Mouse (Mus musculus) brain, embryonic 18.5 days (tissue): ENCODE measurements at regions not wholly inside any gene's neighbourhood (a gene's known extent, or its start where the extent isn't known, plus 50 kb on each side); places are given as distances from the start of the nearest gene placed in this dataset.

Experiments used
- DNase-seq: peaks from one replicate; pipeline ENCODE4 v3.0.0-alpha.2; 2012; ENCODE audit warnings: low read depth, low spot score

DNA sequence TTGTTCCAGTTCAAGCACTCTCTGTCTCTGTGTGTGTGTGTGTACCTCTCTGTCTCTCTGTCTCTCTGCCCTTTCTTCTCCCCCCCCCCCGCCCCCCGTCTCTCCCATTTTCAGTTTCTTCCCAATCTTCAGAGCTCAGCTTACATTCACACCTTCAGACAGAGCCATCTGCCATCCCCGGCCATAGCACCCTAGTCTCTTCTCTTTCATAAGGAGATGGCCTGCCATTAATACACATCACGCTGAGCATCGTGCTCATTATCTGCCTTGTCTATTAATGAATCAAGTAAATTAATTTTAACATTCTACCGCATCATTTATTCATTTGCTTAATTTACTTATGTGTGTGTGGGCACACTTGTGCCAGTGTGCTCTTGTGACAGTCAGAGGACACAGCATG lies 573.2 kb downstream of the Bnc2 start:
- DNase-seq: no peak

DNA sequence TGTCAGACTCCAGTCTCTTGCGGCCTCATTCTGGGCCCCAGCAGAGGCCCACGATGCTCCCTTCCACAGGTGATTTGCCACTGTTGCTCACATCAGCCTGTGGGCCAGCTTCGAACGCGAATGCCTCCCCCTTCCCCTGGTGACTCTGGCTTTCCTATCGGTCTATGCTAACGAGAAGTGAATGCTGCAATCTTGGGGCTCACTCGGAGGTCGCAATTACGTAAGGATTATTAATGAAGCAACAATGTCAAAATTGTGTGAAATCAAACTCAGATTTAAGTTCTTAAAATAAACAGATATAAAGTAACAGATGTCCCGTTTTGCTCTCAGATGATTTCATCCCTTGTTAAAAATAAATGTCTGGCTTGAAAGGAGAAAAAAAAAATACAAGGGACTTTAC lies 572.3 kb downstream of the Bnc2 start:
- no peak for DNase-seq

DNA sequence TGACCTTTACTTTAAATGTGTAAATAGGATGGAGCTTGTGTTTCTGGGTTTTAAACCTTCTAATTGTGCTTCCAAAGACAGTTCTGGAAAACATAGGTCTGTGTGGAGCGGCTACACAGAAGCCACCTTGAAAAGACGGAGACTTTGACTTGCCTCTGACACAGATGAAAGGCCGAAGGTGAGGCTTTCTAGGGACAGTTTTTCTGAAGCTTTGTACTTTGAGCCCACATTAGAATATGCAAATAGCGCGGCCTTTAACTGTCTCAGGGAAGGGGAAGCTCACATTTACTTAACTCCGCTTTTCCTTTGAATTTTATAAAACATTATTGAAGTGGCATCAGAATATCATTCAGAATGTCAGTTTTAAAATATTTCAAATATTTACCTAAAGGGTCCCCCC lies 566.5 kb downstream of the Bnc2 start:
- DNase-seq: no peak

DNA sequence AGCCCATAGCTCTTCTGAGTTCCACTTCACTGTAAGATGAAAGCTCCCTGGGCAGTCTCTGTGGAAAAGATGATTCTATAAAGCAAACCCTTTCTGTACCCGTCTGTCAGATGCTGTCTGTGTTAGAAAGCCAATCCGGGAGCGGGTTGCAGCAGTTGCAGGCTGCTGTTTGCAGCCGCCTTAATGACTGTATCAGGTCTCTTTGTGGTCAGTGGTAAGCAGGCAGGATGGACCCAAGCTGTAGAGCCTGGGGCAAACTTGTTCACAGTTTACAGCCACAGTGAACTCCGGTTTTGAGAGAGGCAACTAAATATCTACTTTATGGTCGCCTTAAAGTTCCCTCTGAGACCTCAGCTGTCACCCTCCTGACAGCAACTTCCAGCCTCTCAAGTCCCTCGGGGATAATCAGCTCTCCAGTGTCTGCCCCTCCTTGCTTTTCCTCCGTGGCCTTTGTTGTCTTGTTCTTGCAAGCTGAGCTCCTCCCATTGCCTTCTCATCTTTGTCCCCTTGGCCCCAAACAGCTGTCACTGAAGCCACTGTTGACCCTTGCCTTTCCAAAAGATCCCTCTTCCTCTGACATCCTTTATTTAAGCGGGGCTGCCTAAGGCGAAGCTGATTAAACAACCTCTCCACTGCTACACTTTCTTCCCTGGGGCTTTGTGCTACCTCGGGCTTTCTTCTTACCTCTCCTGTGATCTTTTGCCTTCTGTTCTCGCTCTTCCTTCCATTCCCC lies 565.1 kb downstream of the Bnc2 start:
- DNase-seq: no peak

DNA sequence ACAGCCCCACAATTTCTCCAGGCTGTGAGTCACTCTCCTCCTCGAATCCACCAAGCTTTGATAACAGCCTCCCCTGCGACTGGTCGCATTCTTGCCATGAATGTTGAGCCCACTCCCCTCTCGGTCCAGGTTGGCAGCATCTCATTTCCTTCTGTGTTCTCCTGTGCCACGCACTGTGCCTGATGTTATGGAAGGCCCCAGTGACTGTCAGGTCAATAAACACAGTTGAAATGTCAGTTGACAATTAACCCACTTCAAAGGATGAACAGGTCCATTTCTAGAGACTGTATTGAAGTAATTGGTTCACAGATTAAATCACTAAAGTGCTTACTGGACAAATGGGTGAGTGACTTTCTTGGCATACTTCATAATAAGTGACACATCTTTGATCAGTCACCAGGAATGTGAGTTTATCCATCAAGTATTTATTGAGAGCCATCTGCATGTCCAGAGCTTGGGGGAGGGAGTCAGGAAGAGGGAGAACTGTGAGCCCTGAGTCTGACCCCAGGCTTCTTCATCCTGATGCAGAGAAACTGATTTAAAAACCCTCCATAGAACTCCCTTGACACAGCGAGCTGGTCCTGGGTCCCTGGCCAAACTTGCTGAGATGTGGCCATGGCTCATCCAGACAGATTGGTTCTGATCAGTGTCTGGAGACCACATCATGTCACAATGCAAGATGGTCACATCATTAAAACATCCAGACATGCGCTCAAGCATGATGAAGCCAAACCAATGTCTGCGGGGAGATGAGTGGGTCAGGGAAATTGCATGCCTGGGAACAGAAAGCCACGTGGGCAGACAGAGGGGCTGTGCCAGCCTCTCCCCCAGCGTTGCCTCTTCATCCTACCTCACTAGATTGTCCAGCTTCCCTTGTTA lies 560.7 kb downstream of the Bnc2 start:
- no peak for DNase-seq

DNA sequence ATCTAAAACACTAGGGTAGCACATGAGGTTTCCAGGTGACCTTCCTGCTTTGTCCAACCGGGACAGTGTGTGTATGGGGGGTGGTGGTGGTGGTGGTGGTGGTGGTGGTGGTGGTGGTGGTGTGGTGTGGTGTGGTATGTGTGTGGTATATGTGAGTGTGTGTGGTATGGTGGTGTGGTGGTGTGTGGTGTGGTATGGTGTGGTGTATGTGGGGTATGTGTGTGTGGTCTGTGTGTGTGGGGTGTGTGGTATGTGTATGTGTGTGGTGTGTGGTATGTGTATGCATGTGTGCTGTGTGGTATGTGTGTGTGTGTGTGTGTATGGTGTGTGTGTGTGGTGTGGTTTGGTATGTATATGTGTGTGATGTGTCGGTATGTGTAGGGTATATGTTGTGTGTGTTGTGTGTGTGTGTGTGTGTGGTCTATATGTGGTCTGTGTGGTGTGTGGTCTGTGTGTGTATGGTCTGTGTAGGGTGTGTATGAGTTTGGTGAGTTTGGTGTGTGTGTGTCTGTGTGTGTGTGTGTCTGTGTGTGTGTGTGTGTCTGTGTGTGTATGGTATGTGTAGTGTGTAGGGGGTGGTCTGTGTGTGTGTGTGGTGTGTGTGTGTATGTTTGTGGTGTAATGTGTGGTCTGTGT lies 556.7 kb downstream of the Bnc2 start:
- no peak for DNase-seq

DNA sequence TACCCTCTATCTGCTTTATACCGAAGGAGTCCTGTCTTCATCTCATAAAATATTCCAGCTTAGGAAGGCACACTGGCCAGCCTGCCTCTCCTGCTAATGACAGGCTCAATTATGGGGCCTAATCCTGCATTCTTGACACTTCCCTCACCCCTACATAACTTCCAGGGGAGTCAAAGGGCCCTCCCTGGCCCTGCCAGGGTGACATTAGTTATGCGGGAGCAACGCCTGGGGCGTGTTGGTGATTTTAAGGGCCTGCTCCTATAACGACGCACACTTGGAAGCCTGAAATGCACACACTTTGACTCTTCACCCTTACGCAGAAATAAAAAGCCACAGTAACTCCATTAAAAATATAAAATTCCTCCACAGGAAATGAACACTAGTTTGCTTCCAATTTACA lies 555.5 kb downstream of the Bnc2 start:
- DNase-seq: no peak

DNA sequence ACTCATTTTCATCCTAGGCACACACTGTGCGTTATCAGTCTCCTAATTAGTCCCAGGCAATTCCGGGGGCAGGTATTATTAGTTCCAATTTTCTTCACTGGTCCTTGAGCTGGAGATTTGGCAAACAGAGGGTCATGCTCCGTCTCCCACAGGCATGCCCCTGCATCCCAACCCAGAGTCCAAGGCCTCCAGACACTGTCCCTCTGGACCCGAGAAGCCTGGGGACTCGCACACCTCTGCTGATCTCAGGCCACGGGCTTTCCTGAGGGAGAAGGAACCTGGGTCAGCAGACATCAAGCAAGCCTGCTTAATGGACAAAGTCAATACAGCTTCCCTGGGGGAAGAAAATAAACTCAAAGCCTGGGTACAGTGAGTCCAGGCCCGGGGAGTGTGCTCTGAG lies 554.7 kb downstream of the Bnc2 start:
- DNase-seq: no peak

DNA sequence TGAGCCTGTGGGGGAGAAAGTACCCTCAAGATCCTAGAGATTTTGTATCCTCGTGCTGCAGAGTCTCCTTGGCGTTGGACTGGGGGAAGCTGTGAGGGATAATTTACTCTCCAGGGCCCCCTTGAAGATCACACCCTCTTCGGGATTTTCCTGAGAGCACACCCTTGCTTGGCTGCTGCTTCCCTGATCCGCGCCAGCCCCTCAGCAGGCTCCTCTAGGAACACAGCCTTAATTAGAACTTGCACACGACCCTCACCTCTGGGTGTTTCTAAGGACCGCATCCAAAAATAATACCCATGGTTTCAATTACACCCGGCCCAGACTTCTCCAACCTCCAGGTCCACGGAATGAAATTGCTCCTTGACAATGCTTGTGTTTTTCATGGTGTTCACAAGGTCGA lies 553.6 kb downstream of the Bnc2 start:
- DNase-seq: no peak

DNA sequence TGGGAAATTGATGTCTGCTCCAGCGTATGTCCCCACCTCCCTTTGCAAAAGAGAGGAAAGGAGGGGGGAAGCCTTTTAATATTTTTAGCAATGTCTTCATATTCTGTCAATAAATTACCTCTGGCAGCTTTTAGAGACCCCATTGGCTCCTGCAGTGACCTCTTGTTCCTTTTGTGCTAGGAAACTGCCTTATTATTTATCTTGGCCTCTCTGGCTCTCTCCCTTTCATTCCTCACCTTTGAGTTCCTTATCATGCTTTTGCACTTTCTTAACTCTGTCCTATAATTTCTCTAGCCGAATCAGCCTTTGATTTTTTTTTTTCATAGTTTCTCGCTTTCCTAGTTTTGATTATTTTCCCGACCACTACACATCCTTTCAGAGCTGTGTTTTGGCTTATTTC lies 548.7 kb downstream of the Bnc2 start:
- DNase-seq: no peak

DNA sequence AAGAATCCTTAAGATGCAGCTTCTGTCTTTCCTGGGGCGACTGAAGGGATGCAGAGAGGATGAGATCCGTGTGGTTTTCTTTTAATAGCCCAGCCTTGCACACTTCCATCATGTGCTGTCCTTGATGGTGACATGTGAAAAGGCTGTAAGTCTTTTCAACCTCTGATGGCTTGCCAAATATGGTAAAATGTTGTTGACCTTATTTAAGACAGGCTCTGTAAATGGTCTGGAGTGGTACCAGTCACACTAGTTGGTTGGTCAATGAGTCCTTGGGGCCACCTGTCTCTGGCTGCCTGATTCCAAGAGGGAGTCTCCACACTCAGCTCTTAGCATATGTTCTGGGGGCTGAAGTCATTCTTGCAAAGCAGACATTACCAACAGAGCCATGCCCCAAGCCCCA lies 547.7 kb downstream of the Bnc2 start:
- DNase-seq: no peak

DNA sequence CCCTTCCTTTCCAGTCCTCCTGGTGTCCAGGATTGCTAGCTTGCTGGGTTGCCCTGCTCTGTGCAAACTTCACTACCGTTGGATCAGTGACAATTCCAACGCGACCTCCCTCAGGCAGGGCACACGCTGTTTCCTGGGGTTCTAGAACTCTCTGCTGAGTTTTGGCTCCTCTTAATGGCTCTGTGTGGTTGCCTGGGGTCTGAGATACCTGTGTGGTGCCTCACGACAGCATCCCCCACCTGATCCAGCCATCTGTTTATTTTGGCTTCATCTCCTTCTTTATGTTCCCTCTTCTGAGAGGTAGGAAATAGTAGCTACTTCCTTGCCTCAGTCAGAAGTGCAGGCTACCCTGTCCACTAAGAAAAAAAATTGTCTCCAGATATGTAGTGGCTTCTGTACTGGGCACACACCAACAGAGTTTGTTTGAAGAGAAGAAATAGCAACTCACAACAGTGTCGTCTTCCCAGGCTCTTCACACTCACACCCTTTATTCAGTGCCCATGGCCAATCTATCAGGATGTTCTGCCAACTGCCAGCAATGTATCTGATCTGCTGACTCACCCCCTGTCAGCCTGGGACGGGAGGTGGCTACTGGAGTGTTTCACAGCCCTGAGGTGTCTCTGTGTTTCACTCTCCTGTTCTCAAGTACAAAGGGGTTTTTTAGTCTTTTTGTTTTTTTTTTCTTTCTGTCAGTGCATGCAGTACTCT lies 544.1 kb downstream of the Bnc2 start:
- DNase-seq: no peak

DNA sequence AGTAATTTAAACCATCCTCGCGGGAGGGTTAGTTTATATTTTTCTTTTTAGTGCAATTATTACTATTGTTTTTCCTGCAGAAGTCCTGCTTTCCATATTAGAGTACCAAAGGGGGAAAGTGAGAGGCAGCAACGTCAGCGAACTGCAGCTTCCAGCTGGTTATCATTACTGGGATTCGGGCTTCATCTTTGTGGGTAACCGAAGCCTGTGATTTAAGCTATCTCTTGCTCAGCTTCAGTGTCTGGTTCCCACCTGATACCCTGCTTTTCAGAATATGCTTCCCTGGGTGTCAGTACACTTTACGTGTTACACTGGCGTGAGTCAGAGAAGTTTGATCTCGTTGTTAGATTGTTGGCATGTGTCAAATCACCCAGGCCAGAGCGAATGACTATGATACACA lies 539.3 kb downstream of the Bnc2 start:
- DNase-seq: no peak

DNA sequence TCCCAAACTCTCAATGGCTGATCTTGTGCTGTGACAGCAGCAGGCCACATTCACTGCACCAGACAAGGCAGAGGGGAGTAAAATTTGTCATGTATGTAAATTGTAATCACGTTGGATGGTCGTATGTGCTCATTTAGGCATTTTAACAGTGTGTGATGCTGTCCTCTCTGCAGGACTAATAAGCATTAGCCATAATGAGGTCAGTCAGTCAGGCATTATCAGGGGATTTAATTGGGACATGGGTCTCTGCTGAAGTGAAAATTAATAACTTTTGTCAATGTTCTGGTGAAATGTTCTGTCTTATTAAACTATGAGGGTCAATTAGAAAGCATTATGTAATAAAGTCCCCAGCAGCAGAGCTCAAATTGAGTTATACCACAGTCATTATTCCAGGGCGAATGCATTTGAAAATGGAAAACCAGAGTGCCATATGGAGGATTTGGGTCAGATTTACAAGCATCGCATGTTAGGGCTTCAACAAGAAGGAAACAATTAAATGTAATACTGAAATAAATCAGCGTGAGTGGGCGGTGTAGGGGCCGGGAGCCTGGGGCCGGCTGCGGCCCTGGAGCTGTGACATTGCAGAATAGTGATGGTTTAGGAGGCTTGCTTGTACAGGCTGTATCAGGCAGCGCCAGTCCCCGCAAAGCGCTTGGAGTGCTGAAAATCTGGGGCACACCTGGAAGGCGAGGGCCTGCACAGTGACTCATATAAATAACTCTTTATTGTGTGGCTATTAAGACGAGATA lies 537.7 kb downstream of the Bnc2 start:
- DNase-seq: no peak

DNA sequence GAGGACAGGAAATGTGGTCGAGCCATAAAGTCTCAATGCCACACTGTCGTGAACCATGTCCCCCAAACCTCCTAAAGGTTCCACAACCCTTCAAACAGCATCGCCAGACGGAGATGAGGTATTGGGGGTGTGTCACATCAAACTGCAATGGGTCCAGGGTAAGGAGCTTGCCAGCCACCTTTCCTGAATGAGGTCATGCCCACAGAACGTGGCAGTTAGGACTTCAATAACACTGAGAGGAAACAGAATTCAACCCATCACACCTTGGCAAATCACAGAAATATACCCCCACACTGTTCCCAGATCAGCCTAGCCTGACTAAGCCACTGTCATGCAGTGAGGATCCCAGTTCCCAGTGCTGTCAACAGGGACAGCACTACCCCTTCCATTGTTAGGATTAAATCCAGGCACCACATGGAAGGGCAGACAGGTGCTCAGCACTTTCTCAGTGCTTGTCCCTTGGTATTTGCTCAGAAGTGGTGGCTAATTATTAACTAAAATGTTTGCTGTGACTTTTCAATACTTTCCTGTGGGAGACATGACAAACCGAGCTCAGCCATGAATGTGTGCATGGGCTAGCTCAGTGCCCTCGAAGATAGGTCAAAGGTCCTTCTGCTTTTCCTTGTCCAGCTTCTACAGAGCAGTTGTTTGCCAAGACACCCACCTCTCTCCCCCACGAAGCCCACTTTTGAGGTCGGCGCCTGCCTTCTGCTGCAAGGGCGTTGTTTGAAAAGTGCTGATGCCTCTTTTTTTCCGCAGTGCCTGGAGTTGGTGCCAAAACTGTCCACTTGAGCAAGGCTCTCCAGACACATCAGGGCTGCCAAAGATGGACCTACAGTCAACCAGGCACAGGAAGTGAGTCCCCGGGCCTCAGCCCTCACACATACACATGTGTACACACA lies 525.7 kb downstream of the Bnc2 start:
- no peak for DNase-seq

DNA sequence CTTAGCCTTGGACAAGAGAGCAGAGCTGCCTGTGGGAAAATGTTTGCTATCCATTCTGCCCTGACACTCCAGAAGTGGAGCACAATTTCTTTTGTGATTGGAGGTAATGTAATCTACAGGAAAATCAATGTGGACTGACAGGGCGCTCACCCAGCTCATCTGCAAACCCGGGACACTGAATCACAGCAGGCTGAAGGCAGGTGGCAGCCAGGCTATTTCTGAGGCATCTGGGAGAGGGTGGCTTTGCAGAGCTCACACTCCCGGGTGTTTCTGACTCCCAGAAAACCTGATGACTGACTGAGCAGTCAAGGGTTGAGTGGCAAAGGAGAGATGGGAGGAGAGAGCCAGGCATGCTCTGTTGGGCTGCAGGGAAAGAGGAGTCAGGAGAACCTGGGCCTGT lies 524.4 kb downstream of the Bnc2 start:
- DNase-seq: no peak

DNA sequence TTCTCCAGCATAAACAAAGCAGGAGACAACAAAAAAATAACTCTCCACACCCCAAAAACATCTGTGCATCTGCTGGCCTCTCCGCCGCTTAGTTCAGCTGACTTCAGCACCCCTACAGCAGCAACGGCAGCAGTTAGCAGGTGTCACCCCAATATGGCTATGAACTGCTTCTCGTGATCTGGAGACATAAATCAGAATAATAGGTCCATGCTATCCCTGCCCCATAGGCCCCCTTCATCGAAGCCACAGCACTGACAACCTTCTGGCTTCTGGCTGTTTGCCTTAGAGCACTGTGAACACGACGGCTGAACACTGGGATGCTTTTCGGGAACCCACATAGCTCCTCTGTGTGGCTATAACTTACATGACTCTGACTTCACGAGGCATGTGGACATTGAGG lies 523.8 kb downstream of the Bnc2 start:
- DNase-seq: no peak

DNA sequence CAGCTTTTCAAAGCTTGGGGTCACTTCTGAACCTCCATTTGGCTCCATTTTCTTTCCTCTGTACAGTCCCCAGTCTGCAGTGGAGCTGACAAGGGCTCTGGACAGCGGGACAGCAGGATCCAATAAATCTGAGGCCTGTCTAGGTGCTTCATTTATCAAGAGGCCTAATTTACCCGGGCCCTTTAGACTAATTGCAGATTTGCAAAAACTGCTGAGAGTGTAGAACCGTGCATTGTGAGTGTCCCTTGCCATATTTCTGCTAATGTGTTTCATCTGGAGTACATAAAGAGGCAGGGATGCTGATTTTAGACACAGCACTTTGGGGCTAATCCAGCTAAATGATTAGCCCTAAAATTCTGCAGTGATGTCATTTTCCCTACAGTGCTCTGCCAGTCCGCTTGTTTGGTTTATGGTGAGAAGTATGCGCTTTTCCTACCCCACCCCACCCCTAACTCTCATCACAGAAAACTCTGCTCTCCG lies 523.1 kb downstream of the Bnc2 start:
- DNase-seq: no peak

DNA sequence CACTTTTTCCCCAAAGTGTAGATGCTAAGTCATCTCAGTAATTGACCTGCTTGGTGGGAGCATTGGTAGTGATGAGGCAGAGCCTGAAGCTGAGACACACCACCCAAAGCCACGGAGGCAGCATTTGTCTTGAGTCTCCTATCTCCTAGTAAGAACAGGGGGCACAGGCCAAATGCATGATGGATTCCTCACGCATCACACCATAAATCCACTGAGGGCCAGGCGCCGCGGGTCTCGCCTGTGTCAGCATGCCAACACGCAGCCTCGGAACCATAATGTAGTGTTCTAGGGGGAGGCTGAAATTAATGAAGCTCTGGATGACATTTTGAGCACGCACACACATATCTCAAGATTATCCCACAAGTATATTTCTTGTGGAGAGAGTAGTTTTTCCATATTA lies 521.5 kb downstream of the Bnc2 start:
- no peak for DNase-seq
